Mouse (Mus musculus) brain, embryonic 18.5 days (tissue): ENCODE measurements around the gene Olfr74.
"Not testable (repeated sequence)": the region's sequence is repeated elsewhere in the genome, so short reads cannot be mapped to it uniquely, and the experiment has no call there.

Experiments
- DNase-seq: peaks from one replicate; pipeline ENCODE4 v3.0.0-alpha.2; 2012; ENCODE audit warnings: low read depth, low spot score

Olfr74 gene

GRCm38 (mm10) chr2:87974563-87974962 lies at the start of gene Olfr74:
Gene Olfr74, minus strand, starts transcription at chr2:87974663.
- DNase-seq: no peak

GRCm38 (mm10) chr2:88022474-88022873 lies 48.0 kb upstream of the Olfr74 start, which contains the start of gene Olfr1161:
Gene Olfr1161, plus strand, starts transcription at chr2:88022774.
- not testable (repeated sequence) for DNase-seq

DNA sequence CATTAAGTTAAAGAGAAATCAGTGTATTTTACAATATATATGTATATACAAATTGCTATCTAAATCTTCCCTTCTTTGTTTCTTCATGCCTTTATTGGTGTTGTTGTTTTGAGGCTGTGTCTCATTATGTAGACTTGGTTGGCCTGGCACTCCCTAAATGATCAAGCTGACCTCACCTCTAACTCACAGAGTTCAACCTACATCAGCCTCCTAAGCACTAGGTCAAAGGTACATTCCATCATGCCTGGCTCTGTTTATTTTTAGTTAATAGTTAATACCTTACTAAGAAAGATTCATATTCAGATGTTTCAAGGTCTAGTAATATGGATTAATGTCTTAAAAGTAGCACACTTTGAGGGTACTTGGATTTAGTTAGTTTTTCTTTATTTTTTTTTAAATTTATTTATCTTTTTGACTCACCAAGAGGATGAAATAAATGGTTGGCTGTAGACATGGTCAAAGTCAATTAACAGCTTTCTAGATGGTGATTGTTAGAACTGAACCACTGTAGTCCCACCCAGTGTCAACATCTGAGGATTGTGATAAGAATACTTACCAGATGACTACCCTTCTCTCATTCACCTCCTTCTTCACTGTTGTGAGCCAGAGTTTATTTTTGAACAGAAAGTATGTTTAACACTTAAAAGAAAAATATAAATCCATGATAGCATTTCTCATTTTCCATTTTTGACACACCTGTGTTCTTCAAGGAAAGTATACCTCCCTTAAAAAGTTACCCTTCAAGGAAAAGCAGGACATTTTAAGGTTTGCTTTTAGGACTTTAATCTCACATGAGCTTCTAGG lies 33.3 kb upstream of the Olfr74 start, which contains the start of gene Olfr1160:
TSS of gene Olfr1160 (minus strand) at position 754 of the 804 bp plus-strand sequence.
- no peak for DNase-seq

DNA sequence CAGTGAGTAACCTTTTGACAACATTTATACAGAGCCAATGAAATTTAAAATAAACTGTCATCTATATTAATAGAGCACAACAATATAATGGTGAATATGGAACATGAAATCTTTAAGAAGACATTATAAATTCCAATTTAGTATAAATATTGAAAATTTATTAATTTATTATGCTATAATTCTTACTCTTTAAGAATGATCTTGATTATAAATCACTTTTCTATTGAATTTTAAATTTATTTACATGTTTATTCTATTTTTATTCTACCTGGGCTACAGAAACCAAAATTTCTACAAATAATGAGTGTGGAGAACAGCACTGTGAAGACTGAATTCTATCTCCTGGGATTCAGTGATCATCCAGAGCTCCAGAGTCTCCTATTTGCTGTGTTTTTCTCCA lies 15.3 kb upstream of the Olfr74 start, which contains the start of gene Olfr1158:
TSS of gene Olfr1158 (plus strand) at position 301 of the 400 bp plus-strand sequence.
- no peak for DNase-seq

DNA sequence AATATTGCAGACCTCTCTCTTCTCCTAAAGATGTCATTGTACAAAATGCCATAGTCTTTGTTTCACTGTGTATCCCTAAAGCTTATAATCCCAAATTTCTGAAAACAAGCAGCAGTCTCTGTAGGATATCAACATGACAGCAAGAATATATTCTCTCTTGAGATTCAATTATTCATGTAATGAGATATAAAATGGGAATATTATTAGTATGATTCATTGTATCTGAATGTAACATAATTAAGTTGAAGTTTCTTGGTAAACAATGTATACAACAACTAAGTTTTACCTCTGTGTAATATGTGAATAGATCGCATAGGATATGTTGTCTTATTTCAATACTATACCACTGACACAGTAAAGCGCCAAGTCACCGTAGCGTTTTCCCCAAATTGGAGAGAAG lies 6.3 kb downstream of the Olfr74 start, which contains the start of gene Olfr1157:
TSS of gene Olfr1157 (minus strand) at position 101 of the 400 bp plus-strand sequence.
- no peak for DNase-seq

DNA sequence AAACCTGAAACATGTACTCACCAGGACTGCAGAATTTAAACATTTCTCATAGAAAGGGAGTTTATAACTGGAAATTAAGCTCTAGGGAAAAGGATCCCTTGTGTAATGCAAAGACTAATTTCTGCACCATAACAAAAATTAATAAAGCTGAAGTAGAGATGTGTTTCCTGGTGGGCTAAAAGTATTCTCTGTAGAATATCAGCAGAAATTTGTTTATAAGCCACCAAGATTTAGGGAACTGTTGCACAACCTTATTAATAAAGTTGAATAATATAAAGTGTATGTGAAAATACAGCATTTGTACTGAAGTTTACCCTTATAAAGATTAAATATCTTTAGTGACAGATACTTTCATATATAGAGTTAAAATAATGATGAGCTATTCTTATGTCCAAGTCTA lies 21.5 kb downstream of the Olfr74 start, which contains the start of gene Olfr1156:
TSS of gene Olfr1156 (minus strand) at position 101 of the 400 bp plus-strand sequence.
- DNase-seq: no peak

DNA sequence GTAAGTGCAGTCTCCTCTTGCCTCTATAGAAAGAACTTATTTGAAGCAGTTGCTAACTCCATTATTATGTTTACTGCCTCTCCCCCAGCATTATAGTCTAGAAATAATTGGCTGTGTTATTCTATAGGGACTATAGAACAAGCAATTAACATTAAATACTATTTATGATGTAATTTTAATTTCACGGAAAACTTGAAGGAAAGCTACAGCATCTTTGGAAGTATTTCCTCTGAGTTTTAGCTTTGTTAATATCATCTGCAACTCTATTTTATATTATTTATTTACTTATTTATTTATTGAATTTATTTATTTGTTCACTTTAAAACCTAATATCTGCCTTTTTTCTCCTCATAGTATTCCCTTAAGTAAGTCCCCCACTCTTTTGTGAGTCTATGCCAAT lies 29.4 kb downstream of the Olfr74 start, which contains the start of gene Olfr1155:
TSS of gene Olfr1155 (minus strand) at position 101 of the 400 bp plus-strand sequence.
- DNase-seq: no peak
